Mouse (Mus musculus): ENCODE measurements around the gene Gm3543. TPM values are rescaled to one million over a fixed set of nuclear protein-coding genes. Genes with fewer than 3 reads are reported as not detected.

Gene Gm3543
- polyA plus RNA-seq (2015; fragmentation: Nextera tagmentation; extraction: Ambion mirVana) = not detected in 2 replicates

GRCm38 (mm10) chr14:41983225-41983624, at the start of gene Gm3543:
Gm3543 (minus strand) TSS chr14:41983325.

DNA sequence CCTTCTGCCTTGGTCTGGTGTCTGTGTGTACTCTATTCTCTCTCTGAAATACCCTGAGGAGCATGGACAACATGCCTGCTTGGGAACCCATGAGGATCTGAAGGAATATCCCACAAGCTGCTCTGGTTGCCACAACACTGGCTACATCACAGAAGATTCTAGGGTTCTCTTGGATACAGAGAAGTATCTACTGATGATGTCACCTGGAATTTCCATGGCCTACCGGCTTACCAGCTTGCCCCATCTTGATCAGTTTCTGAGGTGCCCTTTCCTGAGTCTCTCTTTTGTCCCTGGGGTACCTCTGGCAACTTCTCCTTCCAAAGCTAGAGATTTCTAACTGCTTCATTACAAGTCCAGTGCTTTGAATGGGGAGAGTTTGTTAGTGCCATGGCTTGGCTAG, 15.3 kb downstream of the Gm3543 start, which contains the start of gene Gm6401:
Gm6401 (minus strand) TSS at position 101 of the 400 bp plus-strand sequence.

GRCm38 (mm10) chr14:41943695-41944094, 39.4 kb downstream of the Gm3543 start, which contains the start of gene 1700024B05Rik:
1700024B05Rik (plus strand) TSS chr14:41943995.

Other genes with a start within 250 kb of the Gm3543 start
- gene Gm7929, start 232.7 kb downstream of the Gm3543 start, polyA plus RNA-seq (2015; fragmentation: Nextera tagmentation; extraction: Ambion mirVana) = not detected in 2 replicates
- not detected in 2 replicates for gene Gm47189, start 210.9 kb downstream of the Gm3543 start, polyA plus RNA-seq (2015; fragmentation: Nextera tagmentation; extraction: Ambion mirVana)
- gene Gm7980, start 76.0 kb downstream of the Gm3543 start, polyA plus RNA-seq (2015; fragmentation: Nextera tagmentation; extraction: Ambion mirVana) = not detected in 2 replicates
- gene 1700049E17Rik1, start 58.4 kb downstream of the Gm3543 start, polyA plus RNA-seq (2015; fragmentation: Nextera tagmentation; extraction: Ambion mirVana) = not detected in 2 replicates
- not detected in 2 replicates for gene 1700024B05Rik, start 39.3 kb downstream of the Gm3543 start, polyA plus RNA-seq (2015; fragmentation: Nextera tagmentation; extraction: Ambion mirVana)
- not detected in 2 replicates for gene Gm6401, start 15.4 kb downstream of the Gm3543 start, polyA plus RNA-seq (2015; fragmentation: Nextera tagmentation; extraction: Ambion mirVana)
- gene Gm7951, start 134.0 kb upstream of the Gm3543 start, polyA plus RNA-seq (2015; fragmentation: Nextera tagmentation; extraction: Ambion mirVana) = not detected in 2 replicates
- gene Gm17027, start 179.3 kb upstream of the Gm3543 start, polyA plus RNA-seq (2015; fragmentation: Nextera tagmentation; extraction: Ambion mirVana) = not detected in 2 replicates
- gene Gm3573, start 207.5 kb upstream of the Gm3543 start, polyA plus RNA-seq (2015; fragmentation: Nextera tagmentation; extraction: Ambion mirVana) = not detected in 2 replicates